Mouse (Mus musculus) CD4-positive naive resting alpha-beta T cell, adult 76 days (primary cell): ENCODE data around the gene Slc30a2. TPM values are rescaled to one million over a fixed set of nuclear protein-coding genes. Genes with fewer than 3 reads are reported as not detected.

ENCODE experiments used
- total RNA-seq: library from RNA; stranded (reverse); gene quantifications from one replicate; pipeline ENCODE4 v1.2.4, GENCODE M21; 2023

Slc30a2 gene
- total RNA-seq: not detected

DNA sequence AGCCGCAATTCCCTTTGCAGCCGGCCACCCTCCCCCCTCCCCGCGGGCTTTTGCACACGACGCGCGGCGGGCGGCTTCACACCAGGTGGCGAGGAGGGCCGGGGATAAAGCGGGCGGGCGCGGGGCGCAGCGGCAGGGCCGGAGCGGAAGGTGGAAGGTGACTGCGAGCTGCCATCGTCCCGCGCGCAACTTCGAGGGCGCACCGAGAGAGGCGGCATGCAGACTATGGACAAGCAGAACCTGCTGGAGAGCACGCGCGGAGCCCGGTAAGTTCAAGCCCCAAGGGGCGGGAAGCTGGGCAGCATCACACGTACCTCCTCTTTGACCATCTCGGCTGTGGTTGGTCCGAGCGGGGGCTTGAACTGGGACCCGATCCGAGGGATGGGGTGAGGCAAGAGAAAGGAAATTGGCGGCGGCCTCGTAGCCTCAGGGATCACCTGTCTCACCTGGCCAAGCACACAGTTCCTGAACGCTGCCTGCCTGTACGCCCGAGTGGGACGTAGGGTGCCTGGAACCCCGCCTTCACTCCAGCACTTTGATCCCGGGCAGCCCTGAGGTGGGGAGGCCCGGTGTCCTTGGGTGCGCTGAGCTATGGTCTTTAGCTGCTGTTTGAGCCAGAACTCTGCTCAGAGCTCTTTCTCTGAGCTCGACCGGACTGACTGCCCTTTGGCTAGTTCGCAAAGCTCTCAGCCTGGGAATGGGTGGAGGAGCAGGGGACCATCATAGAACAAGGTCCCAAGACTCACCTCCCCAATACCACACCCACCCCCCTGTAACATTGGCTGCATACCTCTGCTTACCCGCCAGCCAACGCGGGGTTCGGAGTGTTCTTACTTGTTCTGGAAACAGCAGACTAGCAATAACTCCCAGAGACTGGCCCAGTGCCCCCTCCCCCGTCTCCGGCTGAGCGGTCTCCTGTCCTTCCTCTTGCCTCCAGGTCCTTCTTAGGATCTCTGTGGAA is at the start of gene Slc30a2:
Gene Slc30a2 (plus strand): TSS at position 111 of the 961 bp plus-strand sequence.

GRCm38 (mm10) chr4:134314876-134315275 is 28.1 kb upstream of the Slc30a2 start, which contains the start of gene Trim63:
TSS of gene Trim63 (plus strand) at chr4:134315120.

DNA sequence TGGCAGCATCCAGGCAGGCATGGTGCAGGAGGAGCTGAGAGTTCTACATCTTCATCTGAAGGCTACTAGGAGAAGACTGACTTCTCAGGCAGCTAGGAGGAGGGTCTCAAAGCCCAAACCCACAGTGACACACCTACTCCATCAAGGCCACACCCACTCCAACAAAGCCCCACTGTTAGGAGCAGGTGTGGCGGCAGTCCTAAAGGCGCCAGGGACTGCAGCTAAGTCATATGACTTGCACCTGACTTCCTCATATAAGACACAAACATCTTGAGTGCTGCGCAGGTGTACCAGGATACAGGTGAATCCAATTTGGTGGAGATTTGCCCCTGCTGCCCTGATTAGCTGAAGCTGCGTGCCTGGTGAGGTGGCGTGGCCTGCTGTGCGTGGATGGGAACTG is 40.8 kb downstream of the Slc30a2 start, which contains the start of gene Extl1:
Gene Extl1 (minus strand): TSS at position 101 of the 400 bp plus-strand sequence.

GRCm38 (mm10) chr4:134395977-134396825 is 53.2 kb downstream of the Slc30a2 start, which contains the start of gene Pafah2:
TSS of gene Pafah2 (plus strand) at chr4:134396320.

Other genes starting within 250 kb of the Slc30a2 start
- 832 TPM for gene Cd52, start 248.1 kb upstream of the Slc30a2 start, total RNA-seq
- gene Ubxn11, start 240.6 kb upstream of the Slc30a2 start, total RNA-seq: 60.9 TPM
- gene Sh3bgrl3, start 214.4 kb upstream of the Slc30a2 start, total RNA-seq: 417 TPM
- 29.9 TPM for gene Cep85, start 156.1 kb upstream of the Slc30a2 start, total RNA-seq
- gene Gm7534, start 140.2 kb upstream of the Slc30a2 start, total RNA-seq: not detected
- gene Catsper4, start 115.8 kb upstream of the Slc30a2 start, total RNA-seq: not detected
- gene Cnksr1, start 104.8 kb upstream of the Slc30a2 start, total RNA-seq: 0.50 TPM
- not detected for gene E130218I03Rik, start 99.5 kb upstream of the Slc30a2 start, total RNA-seq
- gene Zfp593, start 97.6 kb upstream of the Slc30a2 start, total RNA-seq: 19.8 TPM
- not detected for gene Gm30191, start 96.2 kb upstream of the Slc30a2 start, total RNA-seq
- not detected for gene Grrp1, start 89.1 kb upstream of the Slc30a2 start, total RNA-seq
- 13.3 TPM for gene Pdik1l, start 55.3 kb upstream of the Slc30a2 start, total RNA-seq
- not detected for gene Trim63, start 28.1 kb upstream of the Slc30a2 start, total RNA-seq
- gene Extl1, start 40.7 kb downstream of the Slc30a2 start, total RNA-seq: 0.73 TPM
- 1.9 TPM for gene Pafah2, start 53.1 kb downstream of the Slc30a2 start, total RNA-seq
- gene Stmn1, start 125.1 kb downstream of the Slc30a2 start, total RNA-seq: 44.4 TPM
- gene Paqr7, start 153.5 kb downstream of the Slc30a2 start, total RNA-seq: 20.9 TPM
- gene Aunip, start 167.8 kb downstream of the Slc30a2 start, total RNA-seq: 0.44 TPM
- gene Mtfr1l, start 192.2 kb downstream of the Slc30a2 start, total RNA-seq: 50.8 TPM
- 5.3 TPM for gene Selenon, start 209.0 kb downstream of the Slc30a2 start, total RNA-seq